Mouse (Mus musculus) cerebellum, adult 8-10 months (tissue): Measurements from ENCODE around the gene Acacb.

ENCODE experiments used
- DNase-seq: peaks from one replicate; pipeline ENCODE4 v3.0.0; 2022

The Acacb gene

GRCm38 (mm10) chr5:114137481-114138276 lies 8.7 kb upstream of the Acacb start:
- no peak for DNase-seq

GRCm38 (mm10) chr5:114138277-114139164 lies 7.8 kb upstream of the Acacb start:
- DNase-seq, result no peak

GRCm38 (mm10) chr5:114139175-114139574 lies 7.2 kb upstream of the Acacb start:
- peak; percentile 31 for DNase-seq

GRCm38 (mm10) chr5:114147043-114147972 lies 973 bp downstream of the Acacb start:
- DNase-seq, result no peak

- no peak for DNase-seq
Measured at GRCm38 (mm10) chr5:114152359-114153092, 6.2 kb downstream of the Acacb start.

GRCm38 (mm10) chr5:114153490-114153889 lies 7.2 kb downstream of the Acacb start:
- DNase-seq, result no peak

- no peak for DNase-seq
Measured at GRCm38 (mm10) chr5:114154765-114155164, 8.4 kb downstream of the Acacb start.

GRCm38 (mm10) chr5:114155168-114155933 lies 9.0 kb downstream of the Acacb start:
- DNase-seq, result no peak

- DNase-seq, result no peak
Measured at GRCm38 (mm10) chr5:114157236-114157635, 10.9 kb downstream of the Acacb start.

GRCm38 (mm10) chr5:114161424-114161823 lies 15.1 kb downstream of the Acacb start:
- DNase-seq, result no peak

GRCm38 (mm10) chr5:114162106-114162815 lies 15.9 kb downstream of the Acacb start:
- DNase-seq, result no peak

GRCm38 (mm10) chr5:114163117-114163696 lies 16.9 kb downstream of the Acacb start:
- DNase-seq, result no peak

- no peak for DNase-seq
Measured at GRCm38 (mm10) chr5:114170345-114170744, 24.0 kb downstream of the Acacb start.

GRCm38 (mm10) chr5:114172936-114173335 lies 26.6 kb downstream of the Acacb start:
- DNase-seq, result no peak

GRCm38 (mm10) chr5:114173458-114173857 lies 27.1 kb downstream of the Acacb start:
- DNase-seq, result no peak

GRCm38 (mm10) chr5:114173877-114174581 lies 27.7 kb downstream of the Acacb start:
- no peak for DNase-seq

GRCm38 (mm10) chr5:114174639-114175038 lies 28.3 kb downstream of the Acacb start:
- no peak for DNase-seq

- DNase-seq, result peak; percentile 43
Measured at GRCm38 (mm10) chr5:114175596-114176171, 29.3 kb downstream of the Acacb start.
